Mouse (Mus musculus): Measurements from ENCODE around the gene Fgf7. TPM values are rescaled to one million over a fixed set of nuclear protein-coding genes. Genes with fewer than 3 reads are reported as not detected.

Gene Fgf7
- polyA plus RNA-seq, 1 experiment = 1.4 TPM

- H3K27ac ChIP-seq (replicated peaks; ENCODE audit: low read depth, low read length) = no peak overlapping the region
- H3K4me3 ChIP-seq (ENCODE audit: insufficient read depth, low read depth, low read length) = no peak overlapping the region
- H3K4me1 ChIP-seq (ENCODE audit: control insufficient read depth, insufficient read depth, insufficient read length, low read length) = no peaks in the 10 kb centered on the region
Observed at GRCm38 (mm10) chr2:126086187-126086586, 51.7 kb downstream of the Fgf7 start.

GRCm38 (mm10) chr2:126090432-126090831 lies 56.0 kb downstream of the Fgf7 start:
- H3K4me1 ChIP-seq (ENCODE audit: control insufficient read depth, insufficient read depth, insufficient read length, low read length) = no peaks in the 10 kb centered on the region
- no peak overlapping the region for H3K4me3 ChIP-seq (ENCODE audit: insufficient read depth, low read depth, low read length)
- H3K27ac ChIP-seq (replicated peaks; ENCODE audit: low read depth, low read length) = no peak overlapping the region

GRCm38 (mm10) chr2:126094616-126095015 lies 60.2 kb downstream of the Fgf7 start:
- H3K4me1 ChIP-seq (ENCODE audit: control insufficient read depth, insufficient read depth, insufficient read length, low read length) = no peaks in the 10 kb centered on the region
- H3K4me3 ChIP-seq (ENCODE audit: insufficient read depth, low read depth, low read length) = no peak overlapping the region
- H3K27ac ChIP-seq (replicated peaks; ENCODE audit: low read depth, low read length) = no peak overlapping the region

Other genes starting within 250 kb of the Fgf7 start
- gene Galk2, start 175.5 kb upstream of the Fgf7 start, polyA plus RNA-seq (2012; ENCODE audit: insufficient read depth, insufficient read length, missing spikeins) = 21.0 and 24.0 TPM in 2 replicates
- gene Cops2, start 175.5 kb upstream of the Fgf7 start, polyA plus RNA-seq (2012; ENCODE audit: insufficient read depth, insufficient read length, missing spikeins) = 79.8 and 133 TPM in 2 replicates
- gene Fam227b, start 117.3 kb downstream of the Fgf7 start, polyA plus RNA-seq (2012; ENCODE audit: insufficient read depth, insufficient read length, missing spikeins) = not detected in 2 replicates
- gene Dtwd1, start 117.5 kb downstream of the Fgf7 start, polyA plus RNA-seq (2012; ENCODE audit: insufficient read depth, insufficient read length, missing spikeins) = 7.0 and 9.9 TPM in 2 replicates
- not detected in 2 replicates for gene Gm17555, start 180.4 kb downstream of the Fgf7 start, polyA plus RNA-seq (2012; ENCODE audit: insufficient read depth, insufficient read length, missing spikeins)